ENCODE assay signal across 10 mouse cellular contexts in genomic region chr10:41271860-41272259, GRCm38 (mm10). TPM values are rescaled to one million over a fixed set of nuclear protein-coding genes. Genes with fewer than 3 reads are reported as not detected.
DNase-seq lines count a peak whose midpoint lies in the region; ATAC-seq and TF ChIP-seq lines count a peak whose summit lies in the region.
"Had no signal": no experiment of that assay in that cellular context is flagged by ENCODE, and none has a peak within 500 bp of the region (broad histone marks: within the 10 kb centered on the region; RNA-seq: fewer than 3 reads in every experiment).

No protein-coding gene starts in this region.

- ATAC-seq in lung, embryonic 14.5 days (ENCODE audit: insufficient read depth), result no peak
- no peak for ATAC-seq in liver, postnatal 0 days

- no peak overlapping the region for H3K4me3 ChIP-seq in gastrocnemius, adult 2 months
- no peak overlapping the region for H3K4me3 ChIP-seq in lung, embryonic 14.5 days (ENCODE audit: low read depth, low read length)
- no peak overlapping the region for H3K4me3 ChIP-seq in liver, postnatal 0 days (ENCODE audit: low read depth, low read length)
- H3K4me3 ChIP-seq: limb, embryonic 12.5 days; neural tube, embryonic 12.5 days had no signal

- H3K27me3 ChIP-seq in lung, embryonic 14.5 days (ENCODE audit: insufficient read depth, low read length), result no peaks in the 10 kb centered on the region
- no peaks in the 10 kb centered on the region for H3K27me3 ChIP-seq in liver, postnatal 0 days (ENCODE audit: insufficient read depth, low read length)
- H3K27me3 ChIP-seq: limb, embryonic 12.5 days; neural tube, embryonic 12.5 days had no signal

- H3K9ac ChIP-seq in lung, embryonic 14.5 days, result no peak overlapping the region
- H3K9ac ChIP-seq in liver, postnatal 0 days (replicated peaks), result no peak overlapping the region
- H3K9ac ChIP-seq: limb, embryonic 12.5 days; neural tube, embryonic 12.5 days had no signal

- H3K4me2 ChIP-seq in lung, embryonic 14.5 days, result no peak overlapping the region
- no peak overlapping the region for H3K4me2 ChIP-seq in liver, postnatal 0 days (ENCODE audit: low read depth, low read length)
- H3K4me2 ChIP-seq: limb, embryonic 12.5 days; neural tube, embryonic 12.5 days had no signal

- no peaks in the 10 kb centered on the region for H3K9me3 ChIP-seq in lung, embryonic 14.5 days (ENCODE audit: low read depth, low read length)
- H3K9me3 ChIP-seq in liver, postnatal 0 days (ENCODE audit: low read length), result no peaks in the 10 kb centered on the region
- H3K9me3 ChIP-seq: limb, embryonic 12.5 days; neural tube, embryonic 12.5 days had no signal

- TF ChIP-seq CTCF in gastrocnemius, adult 2 months (IDR thresholded peaks at IDR 0.05), result peak; percentile 55
- TF ChIP-seq CTCF in lung, embryonic 14.5 days (IDR thresholded peaks at IDR 0.05; ENCODE audit: low read depth), result peak; percentile 53
- peak; percentile 63 for TF ChIP-seq CTCF in liver, postnatal 0 days (IDR thresholded peaks at IDR 0.05; ENCODE audit: low read depth)

- H3K4me1 ChIP-seq in lung, embryonic 14.5 days (ENCODE audit: insufficient read depth), result no peaks in the 10 kb centered on the region
- H3K4me1 ChIP-seq in liver, postnatal 0 days (ENCODE audit: insufficient read depth), result no peaks in the 10 kb centered on the region
- H3K4me1 ChIP-seq: limb, embryonic 12.5 days; neural tube, embryonic 12.5 days had no signal

- no peak overlapping the region for H3K27ac ChIP-seq in gastrocnemius, adult 2 months
- H3K27ac ChIP-seq in lung, embryonic 14.5 days (ENCODE audit: low read depth), result no peak overlapping the region
- no peak overlapping the region for H3K27ac ChIP-seq in liver, postnatal 0 days (ENCODE audit: low read depth)
- H3K27ac ChIP-seq: limb, embryonic 12.5 days; neural tube, embryonic 12.5 days had no signal

- TF ChIP-seq EP300 in liver, postnatal 0 days (IDR thresholded peaks at IDR 0.05; ENCODE audit: low read depth), result no peak

- intact Hi-C loops in gastrocnemius, adult 2 months (cut with DNase I), result loop anchor here (2.0 kb wide), 1 partner anchor 267 kb away; no protein-coding TSS in a partner anchor

- 49% methylated on average over 7 of the region's 7 CpGs for WGBS in lung, embryonic 14.5 days
- 59% methylated on average over 7 of the region's 7 CpGs for WGBS in liver, postnatal 0 days (ENCODE audit: insufficient replicate concordance)

- no peak for DNase-seq in gastrocnemius, adult 2 months
- no peak for DNase-seq in gastrocnemius, postnatal 25 days
- DNase-seq in lung, embryonic 14.5 days, result peak; percentile 64
- no peak for DNase-seq in lung, postnatal 10 days
- peak; percentile 62 for DNase-seq in NIH3T3 (ENCODE audit: low read depth)
- peak; percentile 49 for DNase-seq in liver, postnatal 0 days
- DNase-seq in urinary bladder, adult 18-20 months (ENCODE audit: low spot score in 2 of 2), result no peak
- DNase-seq in spleen, postnatal 36 days (ENCODE audit: low spot score in 2 of 2), result no peak

- no peaks in the 10 kb centered on the region for H3K36me3 ChIP-seq in lung, embryonic 14.5 days (ENCODE audit: insufficient read depth)
- H3K36me3 ChIP-seq in liver, postnatal 0 days (replicated peaks; ENCODE audit: insufficient read depth, low read length), result peaks cover 4% of the 10 kb centered on the region
- H3K36me3 ChIP-seq: limb, embryonic 12.5 days; neural tube, embryonic 12.5 days had no signal

RNA-seq across cellular contexts. Expression of gene Fig4, which starts 31.2 kb away (rescaled TPM):
- total RNA-seq in gastrocnemius, adult 2 months (2021), result 1 to 10 TPM; 6.1 to 6.8 TPM
- total RNA-seq in gastrocnemius, postnatal 25 days (2021), result 1 to 10 TPM; 4.9 to 5.8 TPM
- 16.4 and 17.9 TPM in 2 replicates for polyA plus RNA-seq in lung, embryonic 14.5 days (2014; fragmentation: Nextera tagmentation; extraction: Ambion mirVana)
- 5.8 and 6.0 TPM in 2 replicates for polyA plus RNA-seq in liver, postnatal 0 days (2015; fragmentation: Nextera tagmentation; extraction: Ambion mirVana)

RNA-seq across cellular contexts. Expression of gene Ak9, which starts 31.9 kb away (rescaled TPM):
- not detected for total RNA-seq in gastrocnemius, adult 2 months (2021)
- not detected for total RNA-seq in gastrocnemius, postnatal 25 days (2021)
- polyA plus RNA-seq in lung, embryonic 14.5 days (2014; fragmentation: Nextera tagmentation; extraction: Ambion mirVana), result not detected in 2 replicates
- not detected in 2 replicates for polyA plus RNA-seq in liver, postnatal 0 days (2015; fragmentation: Nextera tagmentation; extraction: Ambion mirVana)

Comparison
In these comparisons a context has a peak if more than half of its experiments do, and no peak if none do; other contexts are left out.
1. DNase-seq: peak in lung, embryonic 14.5 days (single experiment), NIH3T3 (single experiment) and liver, postnatal 0 days (single experiment); none in gastrocnemius, adult 2 months (single experiment), gastrocnemius, postnatal 25 days (single experiment), lung, postnatal 10 days (single experiment), urinary bladder, adult 18-20 months (0 of 2) and spleen, postnatal 36 days (0 of 2).
2. Peak in every context shown above with its lines, with median percentiles within 50 percentile points of each other: CTCF ChIP-seq.